Mouse (Mus musculus) kidney, postnatal 10 days (tissue): ENCODE measurements around the gene Gm49325.
A peak's percentile ranks its signal among the peaks of the same experiment; 100 is the strongest.

Source experiments
- DNase-seq: peaks from one replicate; pipeline ENCODE4 v3.0.0; 2021; ENCODE audit warnings: mixed read lengths

Gm49325 gene

GRCm38 (mm10) chr10:77627497-77627896 lies 21.5 kb downstream of the Gm49325 start:
- peak; percentile 90 for DNase-seq

- DNase-seq: no peak
Observed at GRCm38 (mm10) chr10:77629163-77629562, 23.2 kb downstream of the Gm49325 start.

GRCm38 (mm10) chr10:77629970-77630369 lies 24.0 kb downstream of the Gm49325 start:
- DNase-seq: no peak

GRCm38 (mm10) chr10:77634016-77634415 lies 28.0 kb downstream of the Gm49325 start:
- DNase-seq: no peak

- peak; percentile 73 for DNase-seq
Observed at GRCm38 (mm10) chr10:77634452-77635231, 28.6 kb downstream of the Gm49325 start.

- DNase-seq: no peak
Observed at GRCm38 (mm10) chr10:77636234-77636922, 30.4 kb downstream of the Gm49325 start.

GRCm38 (mm10) chr10:77638956-77639355 lies 33.0 kb downstream of the Gm49325 start:
- peak; percentile 53 for DNase-seq

- DNase-seq: no peak
Observed at GRCm38 (mm10) chr10:77643160-77643559, 37.2 kb downstream of the Gm49325 start.

- no peak for DNase-seq
Observed at GRCm38 (mm10) chr10:77645571-77645970, 39.6 kb downstream of the Gm49325 start.

- no peak for DNase-seq
Observed at GRCm38 (mm10) chr10:77647461-77647860, 41.5 kb downstream of the Gm49325 start.

- no peak for DNase-seq
Observed at GRCm38 (mm10) chr10:77647901-77648300, 41.9 kb downstream of the Gm49325 start.

GRCm38 (mm10) chr10:77652046-77652445 lies 46.0 kb downstream of the Gm49325 start:
- DNase-seq: no peak

- peak; percentile 84 for DNase-seq
Observed at GRCm38 (mm10) chr10:77658286-77658994, 52.4 kb downstream of the Gm49325 start.

- DNase-seq: no peak
Observed at GRCm38 (mm10) chr10:77663949-77664665, 58.1 kb downstream of the Gm49325 start.

- DNase-seq: no peak
Observed at GRCm38 (mm10) chr10:77666342-77666741, 60.3 kb downstream of the Gm49325 start.

- no peak for DNase-seq
Observed at GRCm38 (mm10) chr10:77667402-77667801, 61.4 kb downstream of the Gm49325 start.

GRCm38 (mm10) chr10:77670710-77671109 lies 64.7 kb downstream of the Gm49325 start:
- DNase-seq: no peak

- DNase-seq: no peak
Observed at GRCm38 (mm10) chr10:77671519-77671918, 65.5 kb downstream of the Gm49325 start.

GRCm38 (mm10) chr10:77673765-77674164 lies 67.8 kb downstream of the Gm49325 start:
- no peak for DNase-seq

- DNase-seq: no peak
Observed at GRCm38 (mm10) chr10:77677562-77677961, 71.6 kb downstream of the Gm49325 start.

GRCm38 (mm10) chr10:77682994-77683393 lies 77.0 kb downstream of the Gm49325 start:
- DNase-seq: no peak

GRCm38 (mm10) chr10:77684181-77684580 lies 78.2 kb downstream of the Gm49325 start:
- DNase-seq: no peak
